Mouse (Mus musculus) G1E (cell line): ENCODE data around the gene Ubap2l.

Source experiments
- CTCF ChIP-seq: IDR thresholded peaks from 2 replicates; pipeline ENCODE4 v1.5.1; 2012; ENCODE audit warnings: low read depth, low read length, inconsistent platforms, mixed read lengths
- GATA1 ChIP-seq: IDR thresholded peaks from 2 replicates; pipeline ENCODE4 v1.6.1; 2012; ENCODE audit warnings: borderline replicate concordance, low read length, inconsistent platforms, mixed read lengths

- no peak for TF ChIP-seq GATA1
- TF ChIP-seq CTCF = no peak
Observed at GRCm38 (mm10) chr3:90051441-90052350, 732 bp downstream of the Ubap2l start, which contains the start of gene 4933434E20Rik.
